Mouse (Mus musculus) urinary bladder, postnatal 25 days (tissue): ENCODE measurements around the gene Plscr3.

Experiments used
- DNase-seq: peaks from one replicate; pipeline ENCODE4 v3.0.0; 2022; ENCODE audit warnings: low spot score

Plscr3 gene

DNA sequence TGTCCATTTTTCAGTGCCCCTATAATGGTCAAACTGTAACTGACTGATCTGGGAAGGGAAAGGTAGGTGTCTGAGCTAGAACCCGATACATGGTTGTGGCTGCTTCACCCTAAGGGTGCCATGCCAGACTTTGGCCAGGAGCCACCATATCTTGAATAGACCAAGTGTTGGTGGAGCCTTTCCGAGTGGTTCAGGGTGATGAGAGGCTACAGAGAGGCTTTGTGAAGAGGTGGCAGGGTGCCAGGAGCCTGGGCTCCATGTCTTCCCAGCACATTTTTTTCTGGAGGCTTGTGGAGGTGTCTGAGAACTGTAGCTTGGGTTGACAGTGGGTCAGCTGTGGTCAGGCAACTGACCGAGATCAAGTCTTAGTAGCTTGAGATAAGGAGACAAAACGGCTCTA lies 45.3 kb downstream of the Plscr3 start:
- DNase-seq: no peak

DNA sequence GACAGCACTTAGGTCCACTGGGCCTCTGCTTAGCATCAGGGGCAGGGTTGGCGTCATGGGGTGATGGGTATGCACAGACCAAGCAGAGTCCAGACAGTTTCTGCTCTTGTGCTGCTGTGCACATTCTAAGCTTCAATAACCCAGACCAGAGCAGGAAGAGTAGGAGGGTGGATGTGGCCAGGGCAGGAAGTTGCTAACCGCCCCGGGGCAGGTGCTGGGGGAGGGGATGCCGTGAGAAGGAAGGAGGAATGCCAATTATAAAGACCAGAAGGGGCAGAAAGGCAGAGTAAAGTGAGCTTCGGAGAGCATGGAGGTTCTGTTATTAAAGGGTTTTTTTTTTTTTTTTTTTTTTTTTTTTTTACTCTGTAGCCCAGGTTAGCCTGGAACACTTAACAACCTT lies 48.5 kb downstream of the Plscr3 start:
- no peak for DNase-seq

DNA sequence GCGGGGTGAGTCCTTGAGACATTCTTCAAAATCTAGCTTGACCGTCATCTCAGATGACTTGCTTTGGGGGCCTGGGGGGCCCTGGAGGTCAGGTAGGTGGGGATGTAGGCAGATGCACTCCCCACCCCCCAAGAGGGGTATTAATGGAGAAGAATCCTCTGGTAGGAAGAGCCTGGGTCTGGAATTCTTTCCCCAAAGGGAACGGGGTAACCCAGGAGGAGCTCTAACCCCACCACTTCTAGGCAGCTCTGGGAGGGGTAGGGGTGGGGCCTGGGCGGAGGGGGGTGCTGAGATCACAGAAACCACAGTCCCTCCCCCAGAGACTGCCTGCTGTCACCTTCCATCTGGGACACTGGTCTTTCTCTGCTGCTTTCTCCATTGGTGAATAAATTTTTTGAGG lies 49.1 kb downstream of the Plscr3 start, which contains the start of gene Acap1:
Acap1 (minus strand) TSS at position 249 of the 400 bp plus-strand sequence.
- DNase-seq: no peak

DNA sequence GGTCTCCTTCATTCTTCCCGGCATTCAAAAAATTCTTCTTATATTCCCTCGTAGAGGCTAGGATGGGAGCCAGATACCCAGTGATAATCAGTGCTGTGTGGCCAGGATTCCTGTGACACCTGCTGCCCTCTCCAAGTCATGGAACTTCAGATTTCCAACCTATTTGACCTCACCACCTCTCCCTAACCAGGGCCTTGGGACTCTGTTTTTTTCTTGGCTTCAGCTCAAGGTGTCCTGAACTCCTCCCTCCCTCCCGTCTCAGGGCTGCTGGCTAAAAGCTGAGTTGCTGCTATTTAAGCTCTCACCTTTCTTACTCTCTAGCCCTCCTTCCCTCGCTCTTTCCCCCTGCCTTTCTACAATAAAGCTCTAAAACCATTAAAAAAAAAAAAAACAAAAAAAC lies 53.7 kb downstream of the Plscr3 start:
- no peak for DNase-seq

DNA sequence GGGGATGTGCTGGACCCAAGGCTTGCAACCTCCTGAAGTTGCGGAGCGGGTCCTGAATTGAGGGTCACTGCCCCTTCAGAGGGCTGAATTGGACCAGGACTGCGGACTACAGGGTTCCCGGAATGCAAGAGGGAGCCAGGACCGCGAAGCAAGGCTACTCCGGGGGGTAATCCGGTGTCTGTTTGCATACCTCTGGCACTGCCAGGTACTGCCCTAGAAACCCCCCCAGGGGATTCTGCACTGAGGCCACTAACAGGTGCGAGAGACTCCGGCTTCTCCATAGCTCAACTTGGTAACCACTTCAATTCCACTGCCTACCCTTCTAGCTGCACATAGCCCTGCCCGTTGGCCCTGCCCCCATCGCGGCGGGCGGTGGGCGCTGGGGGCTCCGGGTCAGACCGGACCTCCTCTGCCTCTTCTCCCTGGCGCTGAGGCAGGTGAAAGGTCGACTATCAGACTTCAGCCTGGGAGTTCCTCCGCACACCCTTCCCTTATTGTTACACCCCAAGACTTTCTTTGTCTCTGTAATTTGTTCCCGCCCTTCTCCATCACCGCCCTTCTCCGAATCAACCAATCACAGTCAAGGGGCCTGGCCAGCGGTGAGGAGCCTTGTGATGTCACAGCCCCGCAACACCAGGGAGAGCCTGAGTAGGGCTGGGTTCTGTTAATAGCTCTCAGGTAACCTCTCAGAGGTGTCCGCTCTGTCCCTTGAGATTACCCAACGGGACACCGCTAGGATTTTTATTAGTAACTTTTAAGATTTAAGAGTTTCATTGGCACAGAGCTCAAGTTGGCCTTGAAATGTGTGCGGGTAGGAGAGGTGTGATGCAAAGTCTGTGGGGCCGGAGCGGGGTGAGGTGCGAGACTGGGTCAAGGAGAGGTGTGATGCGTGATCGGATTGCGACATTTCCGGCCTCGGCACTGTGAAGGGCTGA lies 54.6 kb downstream of the Plscr3 start, which contains the start of the genes 2810408A11Rik and Neurl4:
2810408A11Rik (minus strand) TSS at position 517 of the 935 bp plus-strand sequence.
Neurl4 (plus strand) TSS at position 602 of the 935 bp plus-strand sequence.
- peak; percentile 76 for DNase-seq

- DNase-seq: peak; percentile 77
Observed at GRCm38 (mm10) chr11:69901406-69901846, 55.2 kb downstream of the Plscr3 start.
